Mouse (Mus musculus) neural tube, embryonic 12.5 days (tissue): ENCODE results near the gene Slc6a11. TPM values are rescaled to one million over a fixed set of nuclear protein-coding genes. Genes with fewer than 3 reads are reported as not detected.

Experiments used
- ATAC-seq: fragments of 200-750 bp; cut with Nextera tagmentation; 2 replicates; pipeline ENCODE4 v1.8.0; 2017; ENCODE audit warnings: low read depth, mild to moderate bottlenecking, moderate TSS enrichment, moderate library complexity; ENCODE audit not compliant: low FRiP score
- H3K27ac ChIP-seq: fragments of 300-500 bp; sonication (generic); 2 replicates; pipeline ENCODE4 v1.5.1; 2016
- H3K27me3 ChIP-seq: fragments of 300-500 bp; sonication (generic); replicated peaks from 2 replicates; pipeline ENCODE4 v1.6.1; 2016; ENCODE audit warnings: mild to moderate bottlenecking
- H3K36me3 ChIP-seq: fragments of 300-500 bp; sonication (generic); 2 replicates; pipeline ENCODE4 v1.6.1; 2016; ENCODE audit warnings: mild to moderate bottlenecking
- H3K4me1 ChIP-seq: fragments of 300-500 bp; sonication (generic); 2 replicates; pipeline ENCODE4 v1.6.1; 2016
- H3K4me2 ChIP-seq: fragments of 300-500 bp; sonication (generic); replicated peaks from 2 replicates; pipeline ENCODE4 v1.6.1; 2016; ENCODE audit warnings: mild to moderate bottlenecking
- H3K4me3 ChIP-seq: fragments of 300-500 bp; sonication (generic); 2 replicates; pipeline ENCODE4 v1.5.1; 2016
- H3K9ac ChIP-seq: fragments of 300-500 bp; sonication (generic); 2 replicates; pipeline ENCODE4 v1.6.1; 2016; ENCODE audit warnings: mild to moderate bottlenecking
- H3K9me3 ChIP-seq: fragments of 300-500 bp; sonication (generic); 2 replicates; pipeline ENCODE4 v1.6.1; 2016; ENCODE audit warnings: mild to moderate bottlenecking
- WGBS: fragments of 180-500 bp; shearing (Covaris S2); methylation state at CpG from one replicate; pipeline ENCODE4 v1.1.7; 2016; 5-methylcytosine and 5-hydroxymethylcytosine counted together
- polyA plus RNA-seq: library from polyadenylated mRNA; unstranded; fragments of >200 nt; fragmentation: Nextera tagmentation; extraction: Ambion mirVana; gene quantifications from 2 replicates; pipeline ENCODE4 v1.2.1, GENCODE M21; 2016

The Slc6a11 gene
- polyA plus RNA-seq, 1 experiment from 2014 or later, result 7.1 TPM

GRCm38 (mm10) chr6:114295086-114295485 lies 164.0 kb downstream of the Slc6a11 start:
- Histone ChIP-seq H3K4me3 (no peak overlapping the region), H3K36me3 (no peaks in the 10 kb centered on the region), H3K4me1 (peaks cover 62% of the 10 kb centered on the region), H3K4me2 (no peak overlapping the region), H3K27ac (no peak overlapping the region), H3K9ac (no peak overlapping the region), H3K9me3 (no peaks in the 10 kb centered on the region), H3K27me3 (0 out of 2 replicates have a peak, but pooled peaks cover 3% of the 10 kb centered on the region)
- ATAC-seq, result no peak
- WGBS, result 85% methylated on average over 4 of the region's 4 CpGs

GRCm38 (mm10) chr6:114297260-114298002 lies 166.4 kb downstream of the Slc6a11 start:
- peak overlapping the region; percentile 59; the same call in 1 of the 2 replicates for H3K27ac ChIP-seq
- WGBS, result 26% methylated on average over 10 of the region's 10 CpGs
- H3K36me3 ChIP-seq, result peaks cover 1% of the 10 kb centered on the region; the same call in 1 of the 2 replicates
- H3K4me3 ChIP-seq, result no peak overlapping the region
- no peaks in the 10 kb centered on the region for H3K9me3 ChIP-seq
- H3K4me1 ChIP-seq, result peaks cover 45% of the 10 kb centered on the region
- H3K4me2 ChIP-seq, result peak overlapping the region; percentile 24
- peak; percentile 81 for ATAC-seq
- no peak overlapping the region for H3K9ac ChIP-seq
- H3K27me3 ChIP-seq, result 0 out of 2 replicates have a peak, but pooled peaks cover 3% of the 10 kb centered on the region

Other genes starting within 250 kb of the Slc6a11 start
- gene Atp2b2, start 88.6 kb upstream of the Slc6a11 start, polyA plus RNA-seq, result 14.8 and 15.0 TPM in 2 replicates
- 32.4 and 35.4 TPM in 2 replicates for gene Slc6a1, start 151.4 kb downstream of the Slc6a11 start, polyA plus RNA-seq